Comparison of ENCODE assay signal across 11 mouse cellular contexts in the genomic region with DNA sequence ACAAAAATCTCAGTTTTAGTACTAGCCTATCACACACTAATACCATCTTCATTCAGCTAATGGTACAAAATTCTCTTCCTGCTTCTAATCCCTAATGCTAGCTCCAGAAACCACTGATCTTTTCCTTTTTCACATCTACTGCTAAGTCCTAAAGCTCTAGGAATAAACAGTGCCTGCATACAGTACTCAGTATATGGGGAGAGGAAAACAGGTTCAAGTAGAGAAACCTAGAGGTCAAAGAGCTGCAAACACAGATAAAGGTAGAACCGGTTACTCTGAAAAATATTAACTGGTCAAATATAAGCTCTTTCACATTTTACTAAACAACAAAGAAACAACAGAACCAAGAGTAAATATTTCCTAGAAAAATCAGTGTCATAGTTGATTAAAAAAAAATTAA. TPM values are rescaled to one million over a fixed set of nuclear protein-coding genes. Genes with fewer than 3 reads are reported as not detected.
DNase-seq lines count a peak whose midpoint lies in the region; ATAC-seq and TF ChIP-seq lines count a peak whose summit lies in the region.
"Had no signal": no experiment of that assay in that cellular context is flagged by ENCODE, and none has a peak within 500 bp of the region (broad histone marks: within the 10 kb centered on the region; RNA-seq: fewer than 3 reads in every experiment).

No protein-coding gene starts in this region.

- H3K9ac ChIP-seq in kidney, embryonic 15.5 days = no peak overlapping the region
- H3K9ac ChIP-seq in embryonic facial prominence, embryonic 12.5 days = peak overlapping the region; percentile 54
- no peak overlapping the region for H3K9ac ChIP-seq in hindbrain, postnatal 0 days (replicated peaks; ENCODE audit: low read length)
- H3K9ac ChIP-seq in midbrain, embryonic 14.5 days (replicated peaks; ENCODE audit: low read length) = peak overlapping the region; percentile 98; the same call in 1 of the 2 replicates

- no peaks in the 10 kb centered on the region for H3K36me3 ChIP-seq in kidney, embryonic 15.5 days
- H3K36me3 ChIP-seq in kidney, adult 2 months (ENCODE audit: control insufficient read depth, insufficient read depth, low read length) = no peaks in the 10 kb centered on the region
- H3K36me3 ChIP-seq in embryonic facial prominence, embryonic 12.5 days = no peaks in the 10 kb centered on the region
- no peaks in the 10 kb centered on the region for H3K36me3 ChIP-seq in hindbrain, postnatal 0 days (ENCODE audit: insufficient read depth, low read length)
- H3K36me3 ChIP-seq in midbrain, embryonic 14.5 days (ENCODE audit: control insufficient read depth, insufficient read depth, low read length) = no peaks in the 10 kb centered on the region

- DNase-seq in kidney, adult 2 months = no peak
- no peak for DNase-seq in hindbrain, postnatal 0 days (ENCODE audit: low spot score)
- DNase-seq in midbrain, embryonic 14.5 days = no peak
- no peak for DNase-seq in urinary bladder, postnatal 36 days (ENCODE audit: low spot score in 2 of 2)
- no peak for DNase-seq in spleen, postnatal 36 days (ENCODE audit: low spot score in 2 of 2)
- DNase-seq in cerebellum, adult 9-10 months = no peak
- DNase-seq: cerebellum, postnatal 14 days; kidney, adult 11 months had no signal

- H3K4me3 ChIP-seq in kidney, embryonic 15.5 days (replicated peaks) = peak overlapping the region; percentile 96
- no peak overlapping the region for H3K4me3 ChIP-seq in kidney, adult 2 months (ENCODE audit: insufficient read depth, low read depth, low read length)
- H3K4me3 ChIP-seq in embryonic facial prominence, embryonic 12.5 days = 0 out of 2 replicates have a peak overlapping the region, but pooled peaks have one; percentile 22
- peak overlapping the region; percentile 82 for H3K4me3 ChIP-seq in hindbrain, postnatal 0 days (ENCODE audit: low read length)
- peak overlapping the region; percentile 95 for H3K4me3 ChIP-seq in midbrain, embryonic 14.5 days (replicated peaks; ENCODE audit: low read depth, low read length)

- H3K27me3 ChIP-seq in kidney, embryonic 15.5 days = no peaks in the 10 kb centered on the region
- H3K27me3 ChIP-seq in kidney, adult 2 months (replicated peaks; ENCODE audit: control insufficient read depth, insufficient read depth, low read length) = no peaks in the 10 kb centered on the region
- H3K27me3 ChIP-seq in embryonic facial prominence, embryonic 12.5 days = no peaks in the 10 kb centered on the region
- no peaks in the 10 kb centered on the region for H3K27me3 ChIP-seq in hindbrain, postnatal 0 days (ENCODE audit: insufficient read depth, low read length)
- H3K27me3 ChIP-seq in midbrain, embryonic 14.5 days (ENCODE audit: control insufficient read depth, insufficient read depth, low read length) = no peaks in the 10 kb centered on the region
- H3K27me3 ChIP-seq: Patski had no signal

- H3K4me1 ChIP-seq in kidney, embryonic 15.5 days = peaks cover 18% of the 10 kb centered on the region; the same call in 1 of the 2 replicates
- H3K4me1 ChIP-seq in kidney, adult 2 months (ENCODE audit: control insufficient read depth, insufficient read depth, low read length) = peaks cover 15% of the 10 kb centered on the region
- peaks cover 14% of the 10 kb centered on the region for H3K4me1 ChIP-seq in embryonic facial prominence, embryonic 12.5 days
- peaks cover 8% of the 10 kb centered on the region for H3K4me1 ChIP-seq in hindbrain, postnatal 0 days (ENCODE audit: insufficient read depth, low read length)
- peaks cover 32% of the 10 kb centered on the region for H3K4me1 ChIP-seq in midbrain, embryonic 14.5 days (ENCODE audit: control insufficient read depth, insufficient read depth, low read length)

- no peak for TF ChIP-seq POLR2A in kidney, adult 2 months (IDR thresholded peaks at IDR 0.05; ENCODE audit: low read depth, low read length)

- peak overlapping the region; percentile 80 for H3K4me2 ChIP-seq in kidney, embryonic 15.5 days
- H3K4me2 ChIP-seq in embryonic facial prominence, embryonic 12.5 days (replicated peaks) = peak overlapping the region; percentile 87
- H3K4me2 ChIP-seq in hindbrain, postnatal 0 days (ENCODE audit: low read depth, low read length) = peak overlapping the region; percentile 79
- H3K4me2 ChIP-seq in midbrain, embryonic 14.5 days (ENCODE audit: low read length) = peak overlapping the region; percentile 93

- ATAC-seq in kidney, embryonic 15.5 days (replicated peaks; ENCODE audit: low FRiP score) = no peak
- ATAC-seq in embryonic facial prominence, embryonic 12.5 days (ENCODE audit: insufficient number of reproducible peaks, insufficient read depth, low FRiP score, low TSS enrichment) = no peak
- no peak for ATAC-seq in hindbrain, postnatal 0 days
- ATAC-seq in midbrain, embryonic 14.5 days (ENCODE audit: low FRiP score, low TSS enrichment) = no peak
- ATAC-seq: Patski had no signal

- no peak overlapping the region for H3K27ac ChIP-seq in kidney, embryonic 15.5 days
- H3K27ac ChIP-seq in kidney, adult 2 months (ENCODE audit: insufficient read depth, low read depth, low read length) = no peak overlapping the region
- H3K27ac ChIP-seq in embryonic facial prominence, embryonic 12.5 days = no peak overlapping the region
- no peak overlapping the region for H3K27ac ChIP-seq in hindbrain, postnatal 0 days
- H3K27ac ChIP-seq in midbrain, embryonic 14.5 days (replicated peaks; ENCODE audit: low read depth, low read length) = no peak overlapping the region

- no peaks in the 10 kb centered on the region for H3K9me3 ChIP-seq in kidney, embryonic 15.5 days (replicated peaks)
- H3K9me3 ChIP-seq in embryonic facial prominence, embryonic 12.5 days = no peaks in the 10 kb centered on the region
- H3K9me3 ChIP-seq in hindbrain, postnatal 0 days (ENCODE audit: low read length) = no peaks in the 10 kb centered on the region
- no peaks in the 10 kb centered on the region for H3K9me3 ChIP-seq in midbrain, embryonic 14.5 days (ENCODE audit: control insufficient read depth, low read length)

- WGBS in kidney, embryonic 15.5 days = 17% methylated on average over 1 of the region's 1 CpGs
- 2% methylated on average over 1 of the region's 1 CpGs for WGBS in kidney, adult 2 months
- 45% methylated on average over 1 of the region's 1 CpGs for WGBS in embryonic facial prominence, embryonic 12.5 days
- WGBS in hindbrain, postnatal 0 days = 39% methylated on average over 1 of the region's 1 CpGs
- WGBS in midbrain, embryonic 14.5 days = 53% methylated on average over 1 of the region's 1 CpGs

- TF ChIP-seq CTCF in kidney, adult 2 months (conservative IDR thresholded peaks at IDR 0.05; ENCODE audit: insufficient read depth, insufficient read length, low read depth, low read length) = no peak
- no peak for TF ChIP-seq CTCF in hindbrain, postnatal 0 days (IDR thresholded peaks at IDR 0.05; ENCODE audit: low read depth)

RNA-seq across cellular contexts. Expression of a gene that starts 1.9 kb away (rescaled TPM):
- 28.5 and 28.7 TPM in 2 replicates for polyA plus RNA-seq in kidney, embryonic 15.5 days (2015; fragmentation: Nextera tagmentation; extraction: Ambion mirVana)
- 15.8 and 23.9 TPM in 2 replicates for polyA plus RNA-seq in kidney, adult 2 months (2012; rRNA removed)
- 25.5 and 28.1 TPM in 2 replicates for polyA plus RNA-seq in embryonic facial prominence, embryonic 12.5 days (2016; fragmentation: Nextera tagmentation; extraction: Ambion mirVana)
- 47.6 and 51.9 TPM in 2 replicates for total RNA-seq in hindbrain, postnatal 0 days (2014; rRNA removed)
- polyA plus RNA-seq in hindbrain, postnatal 0 days (2015; fragmentation: Nextera tagmentation; extraction: Ambion mirVana) = 22.6 and 33.1 TPM in 2 replicates
- polyA plus RNA-seq in midbrain, embryonic 14.5 days (2014; fragmentation: Nextera tagmentation; extraction: Ambion mirVana) = 62.5 and 68.4 TPM in 2 replicates

Comparison
In these comparisons a context has a peak if more than half of its experiments do, and no peak if none do; other contexts are left out.
1. H3K9ac ChIP-seq: peak in embryonic facial prominence, embryonic 12.5 days (single experiment) and midbrain, embryonic 14.5 days (single experiment); none in kidney, embryonic 15.5 days (single experiment) and hindbrain, postnatal 0 days (single experiment).
2. Peak in every context shown above with its lines, with median percentiles within 50 percentile points of each other: H3K4me2 ChIP-seq.